Mouse (Mus musculus): ENCODE results near the gene H13.

GRCm38 (mm10) chr2:152674148-152674547 lies 4.9 kb downstream of the H13 start:
- TF ChIP-seq CTCF (IDR thresholded peaks at IDR 0.05; ENCODE audit: low read depth, low read length) = no peak
- TF ChIP-seq POLR2A (IDR thresholded peaks at IDR 0.05; ENCODE audit: borderline replicate concordance, low read depth, low read length) = no peak
